Mouse (Mus musculus): ENCODE results near the gene Celf6. TPM values are rescaled to one million over a fixed set of nuclear protein-coding genes. Genes with fewer than 3 reads are reported as not detected.

Celf6 gene
- polyA plus RNA-seq, 2 experiments, result 0.02 TPM; not detected in 1

- Histone ChIP-seq H3K27me3 (ENCODE audit: control insufficient read depth, insufficient read depth, low read length) (no peaks in the 10 kb centered on the region), H3K36me3 (replicated peaks; ENCODE audit: control insufficient read depth, insufficient read depth, low read depth) (no peaks in the 10 kb centered on the region), H3K4me1 (replicated peaks; ENCODE audit: control insufficient read depth in 2 of 2, insufficient read depth in 2 of 2, low read length in 1 of 2) (no peaks in the 10 kb centered on the region), H3K9ac (replicated peaks) (peak within 1 kb of the TSS; percentile 69), H3K9me3 (ENCODE audit: control insufficient read depth, low read length) (no peaks in the 10 kb centered on the region), H3K27ac (peak within 1 kb of the TSS; percentile 24), H3K4me3 (ENCODE audit: insufficient read depth in 1 of 2, low read depth in 2 of 2, low read length in 2 of 2) (peak within 1 kb of the TSS; percentile 59 to 63), H3K4me2 (ENCODE audit: low read depth) (peak within 1 kb of the TSS; percentile 78)
- peak; percentile 100 for ATAC-seq (ENCODE audit: insufficient read depth)
- DNase-seq (ENCODE audit: low read depth in 3 of 3, low spot score in 3 of 3), result peak; percentile 97 to 98 (median 98)
- TF ChIP-seq CTCF (IDR thresholded peaks at IDR 0.05; ENCODE audit: low read depth) (no peak), EP300 (IDR thresholded peaks at IDR 0.05; ENCODE audit: low read depth) (no peak)
- under 1% methylated on average over 36 of the region's 36 CpGs for WGBS (ENCODE audit: insufficient replicate concordance)
These were observed 39.0 kb downstream of the Celf6 start, which contains the start of gene Parp6 for GRCm38 (mm10) chr9:59616622-59617306. Gene Parp6 (plus strand): TSS chr9:59617284.

DNA sequence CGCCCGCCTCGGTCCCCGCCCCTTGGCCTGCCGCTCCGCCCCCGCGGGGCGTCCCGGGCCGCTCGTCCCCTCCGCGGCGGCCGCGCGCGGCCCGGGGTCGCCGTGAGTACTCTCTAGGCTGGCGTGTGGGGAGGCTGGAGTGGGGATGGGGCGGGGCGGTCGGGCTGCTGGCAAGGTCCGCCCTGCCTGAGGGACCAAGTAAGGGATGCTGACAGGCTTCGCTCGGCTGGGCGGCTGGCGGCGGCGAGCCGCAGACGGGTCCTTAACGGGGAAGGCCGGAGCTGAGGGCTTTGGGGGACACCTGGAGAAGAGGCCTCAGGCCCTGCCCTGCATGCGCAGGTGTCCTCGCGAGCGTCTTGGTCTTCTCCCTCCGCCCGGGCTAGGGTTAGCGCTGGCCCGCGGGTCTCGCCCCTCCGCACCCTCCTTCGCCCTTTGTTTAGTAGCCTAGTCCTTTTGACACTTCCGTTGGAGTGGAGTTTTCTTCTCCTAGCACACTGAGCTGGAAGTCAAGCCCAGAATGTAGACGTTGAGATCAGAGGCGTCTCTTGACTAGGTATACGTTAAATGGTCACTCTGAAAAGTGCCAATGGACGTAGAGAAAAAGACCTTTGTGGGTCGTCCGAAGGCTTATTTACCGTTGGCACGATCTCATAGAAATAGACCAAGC lies 39.7 kb downstream of the Celf6 start:
- Histone ChIP-seq H3K36me3 (replicated peaks; ENCODE audit: control insufficient read depth, insufficient read depth, low read depth) (no peaks in the 10 kb centered on the region), H3K4me2 (ENCODE audit: low read depth) (peak overlapping the region; percentile 78), H3K9ac (replicated peaks) (peak overlapping the region; percentile 69), H3K27ac (no peak overlapping the region), H3K9me3 (ENCODE audit: control insufficient read depth, low read length) (no peaks in the 10 kb centered on the region), H3K4me1 (replicated peaks; ENCODE audit: control insufficient read depth in 2 of 2, insufficient read depth in 2 of 2, low read length in 1 of 2) (no peaks in the 10 kb centered on the region), H3K27me3 (ENCODE audit: control insufficient read depth, insufficient read depth, low read length) (no peaks in the 10 kb centered on the region), H3K4me3 (ENCODE audit: insufficient read depth in 1 of 2, low read depth in 2 of 2, low read length in 2 of 2) (peak overlapping the region; percentile 56 to 63)
- under 1% methylated on average over 58 of the region's 58 CpGs for WGBS (ENCODE audit: insufficient replicate concordance)
- DNase-seq (ENCODE audit: low read depth in 3 of 3, low spot score in 3 of 3), result peak in 1 of 3 experiments; percentile 3
- peak; percentile 42; the same call in 1 of the 2 replicates for ATAC-seq (ENCODE audit: insufficient read depth)
- TF ChIP-seq CTCF (IDR thresholded peaks at IDR 0.05; ENCODE audit: low read depth) (no peak), EP300 (IDR thresholded peaks at IDR 0.05; ENCODE audit: low read depth) (no peak)

GRCm38 (mm10) chr9:59638372-59638771 lies 60.7 kb downstream of the Celf6 start:
- no peaks in the 10 kb centered on the region; a peak in 1 of 4 replicates for H3K4me1 ChIP-seq (replicated peaks; ENCODE audit: control insufficient read depth in 2 of 2, insufficient read depth in 2 of 2, low read length in 1 of 2)
- peak; percentile 31; the same call in 1 of the 2 replicates for ATAC-seq (ENCODE audit: insufficient read depth)
- H3K9me3 ChIP-seq (ENCODE audit: control insufficient read depth, low read length), result no peaks in the 10 kb centered on the region
- H3K9ac ChIP-seq (replicated peaks), result no peak overlapping the region
- H3K27ac ChIP-seq, result no peak overlapping the region
- H3K27me3 ChIP-seq (ENCODE audit: control insufficient read depth, insufficient read depth, low read length), result no peaks in the 10 kb centered on the region
- no peaks in the 10 kb centered on the region; the same call in 1 of the 2 replicates for H3K36me3 ChIP-seq (replicated peaks; ENCODE audit: control insufficient read depth, insufficient read depth, low read depth)
- WGBS (ENCODE audit: insufficient replicate concordance), result 9% methylated on average over 1 of the region's 1 CpGs
- no peak overlapping the region for H3K4me3 ChIP-seq (ENCODE audit: insufficient read depth in 1 of 2, low read depth in 2 of 2, low read length in 2 of 2)
- peak in 1 of 3 experiments; percentile 27 for DNase-seq (ENCODE audit: low read depth in 3 of 3, low spot score in 3 of 3)
- TF ChIP-seq EP300 (IDR thresholded peaks at IDR 0.05; ENCODE audit: low read depth) (0 out of 2 replicates have a peak, but pooled peaks have one; percentile 28), CTCF (IDR thresholded peaks at IDR 0.05; ENCODE audit: low read depth) (no peak)
- H3K4me2 ChIP-seq (ENCODE audit: low read depth), result no peak overlapping the region

- Histone ChIP-seq H3K27ac (no peak overlapping the region), H3K9ac (replicated peaks) (no peak overlapping the region), H3K4me3 (ENCODE audit: insufficient read depth in 1 of 2, low read depth in 2 of 2, low read length in 2 of 2) (no peak overlapping the region), H3K36me3 (replicated peaks; ENCODE audit: control insufficient read depth, insufficient read depth, low read depth) (no peaks in the 10 kb centered on the region; the same call in 1 of the 2 replicates), H3K27me3 (ENCODE audit: control insufficient read depth, insufficient read depth, low read length) (no peaks in the 10 kb centered on the region), H3K4me1 (replicated peaks; ENCODE audit: control insufficient read depth in 2 of 2, insufficient read depth in 2 of 2, low read length in 1 of 2) (no peaks in the 10 kb centered on the region; a peak in 1 of 4 replicates), H3K9me3 (ENCODE audit: control insufficient read depth, low read length) (no peaks in the 10 kb centered on the region), H3K4me2 (ENCODE audit: low read depth) (no peak overlapping the region)
- ATAC-seq (ENCODE audit: insufficient read depth), result no peak
- TF ChIP-seq EP300 (IDR thresholded peaks at IDR 0.05; ENCODE audit: low read depth) (no peak), CTCF (IDR thresholded peaks at IDR 0.05; ENCODE audit: low read depth) (no peak)
- WGBS (ENCODE audit: insufficient replicate concordance), result 84% methylated on average over 4 of the region's 4 CpGs
- no peak for DNase-seq (ENCODE audit: low read depth in 3 of 3, low spot score in 3 of 3)
These were observed 62.2 kb downstream of the Celf6 start for GRCm38 (mm10) chr9:59639936-59640335.

- no peak overlapping the region for H3K27ac ChIP-seq
- no peak overlapping the region for H3K4me3 ChIP-seq (ENCODE audit: insufficient read depth in 1 of 2, low read depth in 2 of 2, low read length in 2 of 2)
- no peak overlapping the region for H3K9ac ChIP-seq (replicated peaks)
- no peak overlapping the region for H3K4me2 ChIP-seq (ENCODE audit: low read depth)
- WGBS (ENCODE audit: insufficient replicate concordance), result 49% methylated on average over 2 of the region's 2 CpGs
- no peaks in the 10 kb centered on the region; the same call in 1 of the 2 replicates for H3K36me3 ChIP-seq (replicated peaks; ENCODE audit: control insufficient read depth, insufficient read depth, low read depth)
- ATAC-seq (ENCODE audit: insufficient read depth) (no peak), DNase-seq (ENCODE audit: low read depth in 3 of 3, low spot score in 3 of 3) (no peak)
- no peak for TF ChIP-seq CTCF (IDR thresholded peaks at IDR 0.05; ENCODE audit: low read depth)
- TF ChIP-seq EP300 (IDR thresholded peaks at IDR 0.05; ENCODE audit: low read depth), result no peak
- no peaks in the 10 kb centered on the region for H3K9me3 ChIP-seq (ENCODE audit: control insufficient read depth, low read length)
- no peaks in the 10 kb centered on the region; a peak in 1 of 4 replicates for H3K4me1 ChIP-seq (replicated peaks; ENCODE audit: control insufficient read depth in 2 of 2, insufficient read depth in 2 of 2, low read length in 1 of 2)
- H3K27me3 ChIP-seq (ENCODE audit: control insufficient read depth, insufficient read depth, low read length), result no peaks in the 10 kb centered on the region
These were observed 63.6 kb downstream of the Celf6 start for GRCm38 (mm10) chr9:59641320-59641719.

Data from liver, embryonic 14.5 days (tissue).